Mouse (Mus musculus): ENCODE measurements around the gene Crx.
"Not testable (repeated sequence)": the region's sequence is repeated elsewhere in the genome, so short reads cannot be mapped to it uniquely, and the experiment has no call there.

Crx gene

GRCm38 (mm10) chr7:15879756-15880155, at the start of gene Crx:
TSS of gene Crx (minus strand) at chr7:15879968.
- no peak for DNase-seq

GRCm38 (mm10) chr7:15922220-15922773, 42.5 kb upstream of the Crx start, which contains the start of gene Selenow:
TSS of gene Selenow (minus strand) at chr7:15922402.
- DNase-seq, result peak; percentile 94

- no peak for DNase-seq
Measured at GRCm38 (mm10) chr7:15921796-15922195, 42.0 kb upstream of the Crx start.

- DNase-seq, result no peak
Measured at GRCm38 (mm10) chr7:15920645-15921190, 41.0 kb upstream of the Crx start.

GRCm38 (mm10) chr7:15919947-15920346, 40.2 kb upstream of the Crx start:
- no peak for DNase-seq

GRCm38 (mm10) chr7:15918371-15918770, 38.6 kb upstream of the Crx start:
- no peak for DNase-seq

GRCm38 (mm10) chr7:15916996-15917395, 37.2 kb upstream of the Crx start:
- DNase-seq, result no peak

GRCm38 (mm10) chr7:15916134-15916723, 36.5 kb upstream of the Crx start:
- no peak for DNase-seq

GRCm38 (mm10) chr7:15915695-15916094, 35.9 kb upstream of the Crx start:
- DNase-seq, result not testable (repeated sequence)

- no peak for DNase-seq
Measured at GRCm38 (mm10) chr7:15914751-15915150, 35.0 kb upstream of the Crx start.

- DNase-seq, result peak; percentile 48
Measured at GRCm38 (mm10) chr7:15914252-15914651, 34.5 kb upstream of the Crx start.

- peak; percentile 80 for DNase-seq
Measured at GRCm38 (mm10) chr7:15912183-15912582, 32.4 kb upstream of the Crx start.

GRCm38 (mm10) chr7:15910521-15910920, 30.8 kb upstream of the Crx start:
- DNase-seq, result no peak

GRCm38 (mm10) chr7:15907971-15908590, 28.3 kb upstream of the Crx start:
- no peak for DNase-seq

- no peak for DNase-seq
Measured at GRCm38 (mm10) chr7:15906602-15907001, 26.8 kb upstream of the Crx start.

GRCm38 (mm10) chr7:15905861-15906260, 26.1 kb upstream of the Crx start:
- DNase-seq, result no peak

- no peak for DNase-seq
Measured at GRCm38 (mm10) chr7:15901366-15902048, 21.7 kb upstream of the Crx start.

- DNase-seq, result no peak
Measured at GRCm38 (mm10) chr7:15894251-15894650, 14.5 kb upstream of the Crx start.

GRCm38 (mm10) chr7:15884127-15884526, 4.4 kb upstream of the Crx start:
- DNase-seq, result no peak

GRCm38 (mm10) chr7:15882317-15882716, 2.5 kb upstream of the Crx start, which contains the start of gene Crxos:
TSS of gene Crxos (plus strand) at chr7:15882617.
- no peak for DNase-seq

GRCm38 (mm10) chr7:15881831-15882230, 2.1 kb upstream of the Crx start:
- DNase-seq, result no peak

GRCm38 (mm10) chr7:15881388-15881787, 1.6 kb upstream of the Crx start:
- DNase-seq, result no peak

- no peak for DNase-seq
Measured at GRCm38 (mm10) chr7:15864104-15864503, 15.7 kb downstream of the Crx start.

- DNase-seq, result no peak
Measured at GRCm38 (mm10) chr7:15859657-15860056, 20.1 kb downstream of the Crx start.
